Mouse (Mus musculus) cerebellum, adult 11 months (tissue): ENCODE data around the gene Ptchd4.

ENCODE experiments used
- DNase-seq: peaks from one replicate; pipeline ENCODE4 v3.0.0; 2022

Gene Ptchd4

GRCm38 (mm10) chr17:42315669-42316611 lies at the start of gene Ptchd4:
Ptchd4 (plus strand) TSS chr17:42315947.
- peak; percentile 53 for DNase-seq

- DNase-seq, result no peak
Measured at GRCm38 (mm10) chr17:42276861-42277260, 38.9 kb upstream of the Ptchd4 start.

GRCm38 (mm10) chr17:42284391-42284790 lies 31.4 kb upstream of the Ptchd4 start:
- peak; percentile 22 for DNase-seq

- peak; percentile 4 for DNase-seq
Measured at GRCm38 (mm10) chr17:42286255-42286654, 29.5 kb upstream of the Ptchd4 start.

- DNase-seq, result peak; percentile 9
Measured at GRCm38 (mm10) chr17:42290341-42290740, 25.4 kb upstream of the Ptchd4 start.

GRCm38 (mm10) chr17:42291793-42292192 lies 24.0 kb upstream of the Ptchd4 start:
- no peak for DNase-seq

- peak; percentile 28 for DNase-seq
Measured at GRCm38 (mm10) chr17:42297986-42298385, 17.8 kb upstream of the Ptchd4 start.

GRCm38 (mm10) chr17:42299681-42300080 lies 16.1 kb upstream of the Ptchd4 start:
- DNase-seq, result no peak

- no peak for DNase-seq
Measured at GRCm38 (mm10) chr17:42303062-42303577, 12.6 kb upstream of the Ptchd4 start.

GRCm38 (mm10) chr17:42304262-42304661 lies 11.5 kb upstream of the Ptchd4 start:
- no peak for DNase-seq

- DNase-seq, result no peak
Measured at GRCm38 (mm10) chr17:42307001-42307400, 8.7 kb upstream of the Ptchd4 start.

GRCm38 (mm10) chr17:42310136-42310535 lies 5.6 kb upstream of the Ptchd4 start:
- DNase-seq, result no peak

GRCm38 (mm10) chr17:42316612-42316982 lies 850 bp downstream of the Ptchd4 start:
- peak; percentile 56 for DNase-seq

- peak; percentile 42 for DNase-seq
Measured at GRCm38 (mm10) chr17:42335787-42336186, 20.0 kb downstream of the Ptchd4 start.

- DNase-seq, result peak; percentile 27
Measured at GRCm38 (mm10) chr17:42336571-42336970, 20.8 kb downstream of the Ptchd4 start.

- DNase-seq, result no peak
Measured at GRCm38 (mm10) chr17:42346027-42346426, 30.3 kb downstream of the Ptchd4 start.

GRCm38 (mm10) chr17:42358481-42358880 lies 42.7 kb downstream of the Ptchd4 start:
- no peak for DNase-seq

GRCm38 (mm10) chr17:42363085-42363710 lies 47.5 kb downstream of the Ptchd4 start:
- DNase-seq, result no peak

- DNase-seq, result no peak
Measured at GRCm38 (mm10) chr17:42364716-42365115, 49.0 kb downstream of the Ptchd4 start.

- no peak for DNase-seq
Measured at GRCm38 (mm10) chr17:42374881-42375280, 59.1 kb downstream of the Ptchd4 start.

GRCm38 (mm10) chr17:42393086-42393485 lies 77.3 kb downstream of the Ptchd4 start:
- no peak for DNase-seq

GRCm38 (mm10) chr17:42395299-42395698 lies 79.6 kb downstream of the Ptchd4 start:
- DNase-seq, result no peak

- DNase-seq, result peak; percentile 7
Measured at GRCm38 (mm10) chr17:42418449-42418848, 102.7 kb downstream of the Ptchd4 start.

GRCm38 (mm10) chr17:42427961-42428360 lies 112.2 kb downstream of the Ptchd4 start:
- no peak for DNase-seq
